Mouse (Mus musculus): ENCODE data around the gene Vsig4. TPM values are rescaled to one million over a fixed set of nuclear protein-coding genes. Genes with fewer than 3 reads are reported as not detected.

Gene Vsig4
- polyA plus RNA-seq, 1 experiment from 2014 or later: not detected

MicroRNA genes within 50 kb of the gene (microRNA counts, 519-probe panel; counts per million panel counts)
- microRNA mmu-miR-223: 4,443 counts per million, percentile 31 among the panel's probes with 10 or more counts

Small RNAs within 50 kb of the gene (microRNA-seq; reads per million reads assigned to microRNA genes)
- 305 reads per million, percentile 64 among the genes with 10 or more reads in this experiment for gene Mir223

Other genes starting within 250 kb of the Vsig4 start
- 82.5 and 87.5 TPM in 2 replicates for gene Msn, start 197.4 kb downstream of the Vsig4 start, polyA plus RNA-seq (2016; fragmentation: Nextera tagmentation; extraction: Ambion mirVana)
- 13.0 and 13.3 TPM in 2 replicates for gene Heph, start 161.9 kb upstream of the Vsig4 start, polyA plus RNA-seq (2016; fragmentation: Nextera tagmentation; extraction: Ambion mirVana)
- gene Hsf3, start 162.9 kb upstream of the Vsig4 start, polyA plus RNA-seq (2016; fragmentation: Nextera tagmentation; extraction: Ambion mirVana): not detected in 2 replicates

Measured in midbrain, embryonic 12.5 days (tissue).